Mouse (Mus musculus): Measurements from ENCODE around the gene Nat8f2.
A peak's percentile ranks its signal among the peaks of the same experiment; 100 is the strongest.
"Not testable (repeated sequence)": the region's sequence is repeated elsewhere in the genome, so short reads cannot be mapped to it uniquely, and the experiment has no call there.

Nat8f2 gene

DNA sequence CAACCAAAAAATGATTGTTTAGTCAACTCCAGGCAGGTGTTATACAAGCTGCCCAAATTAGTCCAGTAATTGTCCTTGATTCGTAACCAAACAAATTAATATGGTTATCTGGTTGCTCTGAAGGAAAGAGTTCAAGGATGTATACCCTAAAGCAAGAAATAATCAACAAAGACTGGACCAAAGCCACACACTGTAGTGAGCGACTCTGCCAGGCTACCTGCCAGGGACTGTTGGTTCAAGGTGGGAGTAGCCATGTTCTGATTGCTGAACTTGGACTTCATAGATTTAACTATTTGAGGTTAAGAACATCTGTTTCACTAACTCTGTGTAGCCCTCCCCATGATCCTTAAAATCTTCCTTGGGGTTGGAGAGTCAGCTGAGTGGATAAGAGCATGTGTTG, 5.8 kb downstream of the Nat8f2 start:
- DNase-seq, result no peak

DNA sequence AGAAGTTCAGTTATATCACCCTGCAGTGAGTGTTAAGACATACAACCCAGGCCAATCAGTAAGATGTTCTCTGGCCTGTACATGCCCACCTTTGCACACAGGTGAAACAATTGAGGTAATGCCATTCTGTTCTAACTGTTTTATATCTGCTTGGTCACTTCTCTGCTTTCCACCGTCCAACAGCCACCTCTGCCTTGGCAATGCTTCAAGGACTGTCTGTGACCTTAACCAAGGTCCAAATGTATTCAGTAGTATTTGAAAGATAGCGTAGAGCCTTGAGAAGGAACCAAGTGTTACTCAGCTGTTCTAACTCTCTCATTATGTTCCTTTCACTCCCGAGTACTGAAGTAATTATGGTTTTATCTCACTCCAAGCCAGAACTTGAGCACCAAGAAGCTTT, 6.4 kb downstream of the Nat8f2 start:
- no peak for DNase-seq

DNA sequence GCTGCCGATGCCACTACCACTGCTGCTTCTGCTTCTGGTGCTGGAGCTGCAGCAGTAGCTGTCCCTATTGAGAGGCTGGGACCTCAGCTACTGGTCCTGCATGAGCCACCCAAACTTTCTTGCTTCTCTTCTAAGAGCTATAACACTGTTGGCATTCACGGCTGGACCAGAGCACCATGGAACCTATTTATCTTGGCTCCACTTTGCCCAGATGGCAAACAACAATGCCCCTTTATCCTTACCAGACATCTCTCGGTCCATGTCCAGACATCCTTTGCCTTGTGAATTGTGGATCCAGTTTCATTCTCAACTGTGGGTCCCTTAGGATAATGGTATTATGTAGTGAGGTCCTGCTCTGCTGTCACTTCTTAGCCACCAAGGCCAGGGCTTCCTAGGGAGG, 7.7 kb downstream of the Nat8f2 start:
- no peak for DNase-seq

DNA sequence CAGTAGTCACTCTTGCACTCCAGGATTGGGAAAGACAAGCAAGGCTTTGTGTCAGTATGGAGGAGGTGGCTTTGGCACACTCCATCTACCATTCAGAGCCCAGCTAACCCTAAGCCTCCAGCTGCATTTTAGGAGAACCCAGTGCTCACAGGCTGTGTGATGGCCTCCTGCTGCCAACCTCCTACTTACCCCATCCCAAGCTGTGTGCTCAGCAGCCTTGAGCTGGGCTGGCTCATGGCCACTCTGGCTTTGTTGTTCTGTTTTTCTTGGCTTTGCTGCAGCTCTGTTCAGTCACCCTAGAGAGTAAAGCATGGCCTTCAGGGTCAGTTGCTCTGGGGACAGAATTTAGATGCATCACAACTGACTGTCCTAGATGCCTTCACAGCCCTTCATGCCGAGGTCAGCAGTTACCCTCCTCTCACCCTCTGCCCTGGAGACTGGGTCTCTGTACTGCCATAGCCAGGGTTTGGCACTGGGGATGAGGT, 12.7 kb downstream of the Nat8f2 start:
- no peak for DNase-seq

DNA sequence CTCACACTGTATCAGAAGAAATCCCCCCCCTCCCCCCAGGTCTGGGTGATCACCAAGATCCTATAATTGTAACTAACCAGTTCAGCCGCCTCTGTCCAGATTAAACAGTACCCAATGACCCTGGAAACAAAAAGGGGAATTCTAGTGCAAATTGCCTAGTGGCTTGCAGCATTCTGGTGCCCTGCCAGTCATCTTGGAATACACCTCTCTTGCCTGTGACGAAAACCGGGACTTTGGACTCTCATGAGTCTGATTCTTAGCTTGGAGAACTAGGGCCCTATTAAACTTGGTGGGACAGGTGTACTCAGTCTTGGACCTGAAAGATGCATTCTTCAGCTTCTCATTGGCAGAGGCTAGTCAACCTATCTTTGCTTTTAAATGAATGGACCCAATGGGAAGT, 15.5 kb downstream of the Nat8f2 start:
- DNase-seq, result no peak

DNA sequence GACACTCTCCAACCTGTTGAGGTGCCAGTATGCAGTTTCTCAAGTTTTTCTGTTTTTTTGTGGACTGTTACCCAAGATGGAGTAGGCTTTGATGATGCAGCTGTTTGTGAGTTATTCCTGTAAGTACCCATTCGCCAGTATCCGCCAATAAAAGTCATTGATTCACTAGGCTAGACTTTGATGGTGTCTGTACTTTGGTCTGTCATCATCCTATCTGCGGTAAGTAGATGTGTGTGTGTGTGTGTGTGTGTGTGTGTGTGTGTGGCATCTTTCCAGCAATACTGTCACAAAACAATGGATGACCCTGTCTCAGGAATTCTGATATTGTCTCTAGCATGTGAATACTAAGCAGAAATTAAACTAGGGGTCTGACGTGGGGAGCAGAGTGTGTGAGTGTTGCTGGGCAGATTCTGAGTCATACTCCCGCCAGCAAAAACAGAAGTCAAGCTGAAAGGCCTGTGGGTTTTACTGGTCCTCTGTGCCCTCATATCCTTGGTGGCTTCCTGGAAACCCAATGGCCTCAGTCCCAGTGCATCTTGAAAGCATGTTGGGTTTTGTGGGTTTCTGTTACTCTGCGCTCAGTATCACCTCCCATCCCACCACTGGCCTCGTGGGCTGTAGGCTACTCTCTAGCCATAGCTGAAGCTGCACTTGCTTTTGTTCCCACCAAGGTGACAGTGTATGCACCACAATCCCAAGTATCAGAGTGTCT, 17.7 kb downstream of the Nat8f2 start:
- DNase-seq, result no peak

DNA sequence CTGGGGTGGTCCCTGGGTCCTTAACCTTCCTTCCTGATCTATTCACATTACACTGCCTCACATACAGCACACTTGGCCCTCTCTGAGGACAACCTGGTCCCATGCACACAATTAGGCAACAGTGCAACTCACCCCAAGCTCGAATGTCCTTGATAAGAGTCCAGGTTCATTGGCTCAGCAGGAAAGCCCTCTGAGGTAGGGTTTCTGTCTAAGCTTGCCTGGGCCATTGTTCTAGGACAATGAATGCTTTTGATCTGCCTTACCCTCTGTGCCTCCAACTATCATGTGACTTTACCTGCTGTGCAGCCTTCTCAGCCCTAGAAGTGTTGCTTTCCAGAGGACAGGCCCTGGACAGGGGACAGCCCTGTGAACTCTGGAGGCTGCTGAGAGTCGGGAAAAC, 19.7 kb downstream of the Nat8f2 start:
- DNase-seq, result no peak

DNA sequence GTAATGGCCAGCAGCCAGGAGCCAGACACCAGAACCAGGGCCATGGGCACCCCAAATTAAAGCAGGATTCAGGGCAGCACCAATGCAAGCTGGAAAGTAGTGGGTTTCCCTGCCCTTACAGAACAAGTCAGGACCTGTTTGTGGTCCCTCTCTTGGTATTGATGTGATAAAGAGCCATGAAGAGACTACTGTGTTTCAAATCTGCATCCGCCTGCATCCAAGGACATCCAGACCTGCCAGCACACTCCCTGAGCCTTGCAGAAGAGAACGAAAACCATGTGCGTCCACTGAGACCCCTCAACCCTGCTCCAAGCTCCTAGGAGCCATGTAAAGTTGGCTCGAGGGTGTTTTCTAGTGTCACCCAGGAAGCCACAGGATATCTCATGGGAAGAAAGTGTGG, 20.8 kb downstream of the Nat8f2 start:
- DNase-seq, result no peak

DNA sequence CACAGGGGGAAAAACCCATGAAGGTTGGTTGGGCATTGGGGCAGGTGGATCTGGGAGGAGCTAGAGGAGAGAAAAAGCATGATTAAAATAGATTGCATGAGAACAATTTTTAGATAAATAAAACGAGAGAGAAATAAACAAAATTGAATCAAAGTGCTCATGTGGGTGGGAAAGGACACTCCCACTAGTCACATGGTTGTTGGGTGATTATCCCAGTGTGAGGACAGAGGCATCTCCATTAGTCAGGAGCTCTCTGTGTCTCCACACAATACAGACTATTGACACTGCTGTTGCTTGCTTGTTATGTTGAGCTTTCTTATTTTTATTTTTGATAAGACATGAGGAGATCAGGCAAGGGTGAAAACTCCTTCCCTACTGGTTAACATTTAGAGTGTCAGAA, 22.0 kb downstream of the Nat8f2 start:
- no peak for DNase-seq

DNA sequence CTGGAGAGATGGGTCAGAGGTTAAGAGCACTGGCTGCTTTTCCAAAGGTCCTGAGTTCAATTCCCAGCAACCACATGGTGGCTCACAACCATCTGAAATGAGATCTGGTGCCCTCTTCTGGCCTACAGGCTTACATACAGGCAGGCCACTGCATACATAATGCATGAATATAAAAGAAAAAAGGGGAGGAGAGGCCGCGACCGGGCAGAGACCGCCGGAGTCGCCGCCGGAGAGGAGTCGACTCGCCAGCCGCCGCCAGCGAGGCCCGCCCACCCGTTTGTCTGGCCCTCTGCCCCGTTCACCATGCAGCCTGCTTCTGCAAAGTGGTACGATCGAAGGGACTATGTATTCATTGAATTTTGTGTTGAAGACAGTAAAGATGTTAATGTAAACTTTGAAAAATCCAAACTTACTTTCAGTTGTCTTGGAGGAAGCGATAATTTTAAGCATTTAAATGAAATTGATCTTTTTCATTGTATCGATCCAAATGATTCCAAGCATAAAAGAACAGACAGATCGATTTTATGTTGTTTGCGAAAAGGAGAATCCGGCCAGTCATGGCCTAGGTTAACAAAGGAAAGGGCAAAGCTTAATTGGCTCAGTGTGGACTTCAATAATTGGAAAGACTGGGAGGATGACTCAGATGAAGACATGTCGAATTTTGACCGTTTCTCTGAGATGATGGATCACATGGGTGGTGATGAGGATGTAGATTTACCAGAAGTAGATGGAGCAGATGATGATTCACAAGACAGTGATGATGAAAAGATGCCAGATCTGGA, 25.1 kb downstream of the Nat8f2 start:
- not testable (repeated sequence) for DNase-seq

DNA sequence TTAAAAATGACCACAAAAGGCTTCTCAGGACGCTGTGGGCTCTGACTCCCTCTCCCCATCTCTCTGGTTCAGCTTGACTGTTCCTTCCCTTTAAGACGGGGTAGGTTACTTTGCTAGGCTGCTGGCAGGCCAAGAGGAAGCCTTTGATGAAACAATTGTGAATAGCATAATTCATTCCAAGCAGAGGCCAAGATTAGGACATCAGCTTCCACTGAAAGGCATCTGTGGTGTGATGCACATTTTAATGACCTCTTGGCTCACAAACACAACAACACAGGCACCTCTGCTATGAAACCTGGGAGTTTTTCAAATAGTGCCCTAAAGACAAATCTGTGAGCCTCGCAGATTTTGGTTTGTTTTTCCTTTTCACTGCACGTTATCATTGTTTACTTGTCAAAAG, 29.0 kb downstream of the Nat8f2 start:
- no peak for DNase-seq

DNA sequence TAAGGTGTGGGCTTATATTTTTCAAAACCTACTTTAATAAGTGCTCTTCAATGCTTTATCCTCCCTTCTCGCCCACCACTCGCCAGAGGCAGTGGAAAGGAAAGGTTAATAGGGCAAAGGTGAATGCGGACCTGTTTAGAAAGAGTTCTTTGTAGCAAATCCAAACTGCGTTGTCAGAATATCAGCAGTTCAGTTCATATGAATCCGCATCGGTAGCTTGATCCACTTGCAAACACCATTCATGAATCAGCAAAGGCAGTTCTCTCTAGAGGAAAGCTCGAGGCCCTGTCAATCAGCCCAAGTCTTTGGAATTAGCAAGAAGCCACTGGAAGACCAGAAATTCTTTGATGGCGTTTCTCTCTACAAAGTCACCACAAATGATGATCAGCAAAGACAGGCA, 30.3 kb downstream of the Nat8f2 start:
- no peak for DNase-seq

DNA sequence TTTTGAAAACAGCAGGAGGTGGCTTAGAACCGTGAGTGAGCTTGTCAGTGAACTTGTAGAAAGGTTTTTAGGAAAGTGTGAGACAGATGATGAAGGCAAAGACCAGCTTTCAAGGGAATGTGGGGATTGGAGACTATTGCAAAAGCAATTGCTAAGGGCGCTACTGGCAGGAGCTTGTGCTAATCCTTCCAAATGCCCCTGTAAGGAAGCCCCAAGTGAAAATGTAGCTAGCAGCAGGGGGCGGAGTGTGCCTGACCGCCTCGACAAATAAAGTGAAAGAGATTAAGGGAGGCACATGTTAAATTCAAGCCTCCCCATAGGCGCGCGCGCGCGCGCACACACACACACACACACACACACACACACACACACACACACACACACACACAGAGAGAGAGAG, 31.7 kb downstream of the Nat8f2 start:
- not testable (repeated sequence) for DNase-seq

DNA sequence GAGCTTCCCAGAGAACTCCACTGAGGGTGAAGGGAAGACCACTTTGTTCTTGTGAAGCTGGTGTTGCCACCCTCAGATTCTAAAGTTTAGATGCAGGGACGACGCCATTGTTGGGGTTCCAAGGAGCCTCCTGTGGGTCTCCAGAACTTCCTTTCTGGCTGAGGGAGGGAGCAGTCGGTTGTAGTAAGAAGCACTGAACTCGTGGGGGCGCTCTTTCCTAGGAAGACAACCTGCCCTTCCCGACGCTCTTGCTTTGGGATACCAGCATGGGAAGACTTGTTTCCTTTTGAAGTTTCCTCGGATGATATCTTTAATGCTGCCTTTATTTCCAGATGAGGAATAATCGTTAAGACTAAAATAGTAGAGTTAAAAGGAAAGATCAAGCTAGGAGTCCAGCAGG, 32.1 kb downstream of the Nat8f2 start:
- DNase-seq, result peak; percentile 8 to 10

DNA sequence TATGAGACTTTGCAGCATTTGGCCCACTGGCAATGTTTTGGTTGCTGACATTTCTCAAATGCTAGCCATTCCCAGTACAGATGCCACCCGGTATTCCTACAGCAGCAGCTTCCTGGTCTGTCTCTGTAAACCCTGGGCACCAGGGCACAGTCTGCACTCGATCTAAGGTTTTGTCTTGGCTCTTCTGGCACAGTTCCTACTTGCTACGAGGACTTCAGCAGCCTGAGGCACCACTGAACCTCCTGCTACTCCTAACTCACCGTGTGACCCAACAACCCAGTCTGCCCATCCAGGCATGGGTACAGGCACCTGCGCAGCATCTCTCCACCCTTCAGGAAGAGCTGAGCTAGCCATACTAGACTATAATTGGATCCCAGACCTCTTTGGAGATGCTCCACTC, 32.9 kb downstream of the Nat8f2 start:
- not testable (repeated sequence) for DNase-seq

DNA sequence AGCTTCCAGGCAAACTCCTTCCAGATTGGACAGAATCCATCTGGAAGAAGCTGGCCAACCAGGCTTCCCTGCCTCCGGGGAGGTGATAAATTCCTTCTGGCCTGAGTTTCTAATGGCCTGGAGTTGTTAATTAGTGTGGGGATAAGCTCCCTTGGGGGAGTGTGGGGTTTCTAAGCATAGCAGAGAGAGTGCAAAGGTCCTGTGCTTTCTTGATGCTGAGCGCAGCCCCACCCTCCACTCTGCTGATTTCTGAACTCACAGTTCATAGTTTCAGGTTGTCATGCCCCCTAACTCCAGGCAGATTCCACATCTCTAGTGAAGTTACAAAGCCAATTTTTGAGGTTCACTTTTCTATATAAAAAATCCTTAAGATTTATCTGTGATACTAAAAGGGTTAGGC, 33.9 kb downstream of the Nat8f2 start:
- not testable (repeated sequence) for DNase-seq

DNA sequence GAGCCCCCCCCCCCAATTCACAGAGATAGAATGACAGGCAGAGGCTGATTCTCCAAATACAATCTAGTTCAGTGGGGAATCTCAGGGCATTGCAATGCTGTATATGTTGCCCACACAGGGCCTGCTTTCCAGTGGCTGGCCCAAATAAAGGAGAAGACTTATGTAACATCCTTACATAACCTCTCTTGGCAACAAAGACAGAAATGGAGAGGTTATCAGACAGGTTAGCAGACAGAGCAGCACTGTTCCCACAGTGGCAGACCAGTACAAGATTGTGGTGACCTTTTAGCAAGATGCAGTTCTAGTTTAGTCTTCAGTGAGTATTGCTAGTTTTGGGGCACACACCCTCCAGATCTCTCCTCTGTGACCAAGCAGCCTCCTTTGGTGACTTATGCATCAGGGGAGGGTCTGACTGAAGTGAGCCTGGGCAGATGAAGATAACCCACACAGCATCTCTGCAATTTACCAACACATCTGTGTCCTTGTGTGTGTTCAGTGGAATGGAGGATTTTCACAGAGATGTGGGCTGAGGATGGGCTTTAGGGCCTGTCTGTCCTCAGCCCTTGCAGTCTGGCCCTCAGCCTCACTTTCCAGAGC, 34.4 kb downstream of the Nat8f2 start:
- not testable (repeated sequence) for DNase-seq

DNA sequence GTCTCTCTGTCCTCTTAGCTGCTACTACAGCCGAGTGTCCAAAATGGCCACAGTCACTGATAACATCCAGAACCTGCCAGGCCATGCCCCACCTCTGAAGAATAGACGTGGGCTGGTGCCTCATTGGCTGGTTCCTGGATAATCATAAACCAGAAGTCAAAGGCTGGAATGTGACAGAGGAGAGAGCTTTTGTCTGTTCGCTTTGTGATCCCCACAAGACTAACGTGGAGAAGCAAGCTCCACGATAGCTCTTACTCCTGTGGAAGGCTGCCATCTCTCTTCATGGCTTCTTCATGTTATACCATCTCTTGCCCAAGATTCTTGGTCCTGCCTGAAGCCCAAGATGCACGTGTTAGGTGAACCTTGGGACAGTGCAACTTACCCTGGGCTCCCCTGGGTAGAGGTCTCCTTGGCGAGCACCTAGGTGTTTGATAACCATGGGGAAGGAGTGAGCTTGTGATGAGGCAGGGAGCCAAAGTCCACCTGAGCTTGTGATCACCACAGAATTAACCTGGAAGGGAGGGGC, 37.1 kb downstream of the Nat8f2 start, which contains the start of gene Nat8:
Gene Nat8, minus strand, starts transcription at position 287 of the 526 bp plus-strand sequence.
- DNase-seq, result no peak

DNA sequence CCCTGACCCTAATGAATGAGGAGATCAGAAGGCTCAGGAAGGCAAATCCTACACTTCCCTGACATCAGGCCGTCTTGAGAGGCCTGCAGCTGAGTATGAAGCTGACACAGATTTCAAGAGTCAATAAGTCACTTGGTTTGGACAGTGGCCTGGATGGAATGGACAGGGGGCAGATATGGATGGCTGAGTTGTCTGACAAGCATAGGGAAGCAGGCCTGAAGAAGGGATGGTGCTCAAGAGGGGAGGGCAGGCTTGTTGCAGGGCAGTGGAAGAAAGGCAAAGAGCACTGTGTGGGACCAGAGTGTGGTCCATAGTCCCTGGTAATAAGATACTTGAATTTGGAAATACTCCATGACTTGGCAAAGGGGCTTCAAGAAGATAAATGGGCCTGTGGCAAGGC, 39.5 kb downstream of the Nat8f2 start:
- DNase-seq, result no peak

DNA sequence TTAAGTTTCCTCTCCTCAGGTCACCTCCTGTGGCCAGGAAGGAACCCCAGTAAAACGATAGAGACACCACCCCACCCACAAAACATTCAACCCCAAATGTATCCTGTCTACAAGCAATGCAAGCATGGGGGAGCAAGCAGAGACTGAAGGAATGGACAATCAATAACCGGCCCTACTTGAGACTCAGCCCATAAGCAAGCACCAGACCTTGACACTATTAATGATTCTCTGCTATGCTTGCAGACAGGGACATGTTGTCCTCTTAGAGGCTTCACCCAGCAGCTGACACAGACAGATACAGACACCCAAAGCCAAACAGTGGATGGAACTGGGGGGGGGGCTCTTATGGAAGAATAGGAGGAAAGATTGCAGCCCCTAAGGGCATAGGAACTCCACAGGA, 43.1 kb downstream of the Nat8f2 start:
- no peak for DNase-seq

DNA sequence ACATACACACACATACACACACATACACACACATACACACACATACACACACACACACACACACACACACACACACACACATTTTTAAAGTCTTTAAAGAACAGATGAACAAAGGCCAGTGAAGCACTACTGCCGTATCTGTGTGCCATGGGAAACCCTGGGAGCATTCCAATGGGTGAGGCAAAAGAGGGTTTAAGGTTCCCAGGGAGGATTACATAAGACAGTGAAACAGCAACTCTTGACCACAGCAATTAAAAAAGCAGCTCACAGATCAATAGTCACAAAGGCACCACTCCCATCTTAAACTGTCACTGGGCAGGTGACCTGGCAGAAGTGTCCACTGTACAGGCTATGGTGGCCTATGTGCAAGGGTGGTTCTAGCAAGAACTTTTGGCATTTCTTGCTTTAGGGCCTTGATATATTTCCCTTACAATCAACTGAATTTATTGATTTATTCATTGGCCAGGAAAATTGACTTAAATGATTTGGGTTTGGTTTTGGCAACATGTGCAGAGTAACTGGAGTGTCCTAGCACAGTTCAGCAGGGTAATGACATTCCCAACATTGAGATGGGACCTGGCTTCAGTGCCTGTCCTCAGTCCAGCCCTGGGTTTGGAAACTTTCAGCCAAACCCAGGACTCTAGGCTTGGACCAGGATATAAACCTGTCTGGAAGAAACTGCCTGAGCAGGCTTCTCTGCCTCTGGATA, 45.4 kb downstream of the Nat8f2 start:
- no peak for DNase-seq

DNA sequence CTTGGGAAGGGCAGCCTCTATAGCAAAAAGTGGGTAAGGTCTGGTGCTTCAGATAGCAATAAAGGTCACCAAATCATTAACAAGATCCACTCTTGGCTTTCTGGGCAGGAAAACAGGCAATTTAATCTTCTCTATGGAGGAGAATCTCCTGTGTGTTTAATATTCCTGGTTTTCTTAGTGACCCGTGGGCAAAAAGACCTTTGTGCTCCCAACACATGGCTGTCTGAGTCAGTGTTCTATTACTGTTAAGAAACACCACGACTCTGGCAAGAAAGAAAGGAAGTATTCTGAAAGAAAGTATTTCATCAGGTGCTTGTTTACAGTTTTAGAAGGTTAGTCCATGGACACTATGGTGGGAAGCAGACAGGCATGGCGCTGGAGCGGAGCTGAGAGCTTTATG, 46.7 kb downstream of the Nat8f2 start:
- DNase-seq, result no peak

DNA sequence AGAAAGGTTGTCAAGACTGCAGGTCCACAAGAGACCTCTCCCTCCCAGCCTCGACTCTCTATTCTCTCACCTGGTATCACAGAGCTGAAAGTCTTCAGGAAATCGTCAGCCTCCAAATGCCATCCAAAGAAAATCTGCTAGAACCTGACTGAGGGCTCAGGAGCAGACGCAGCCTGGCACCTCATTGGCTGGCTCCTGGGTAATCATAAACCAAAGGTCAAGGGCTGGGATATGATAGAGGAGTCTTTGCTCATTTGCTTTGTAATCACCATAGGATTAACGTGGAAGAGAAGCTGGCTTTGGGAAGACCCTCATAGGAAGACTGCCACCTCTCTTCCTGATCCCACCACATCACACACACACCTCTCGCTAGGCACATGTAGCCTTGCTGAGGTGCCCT, 48.1 kb downstream of the Nat8f2 start, which contains the start of the genes Nat8f6 and Nat8f5:
Gene Nat8f6, minus strand, starts transcription at position 118 of the 400 bp plus-strand sequence.
Gene Nat8f5, minus strand, starts transcription at position 136 of the 400 bp plus-strand sequence.
- no peak for DNase-seq

Data from B cell, adult 2 months (primary cell).